Mouse (Mus musculus) embryonic stem cell, embryonic (primary cell): Measurements from ENCODE around the gene Fubp1.

Experiments used
- CTCF ChIA-PET, 4 experiments: fragments of 300-600 bp in 2 of 4; fragments of 350-600 bp in 2 of 4; sonication (Branson Sonifier 250); formaldehyde crosslinking; loops; one replicate each; lab custom pipeline; 2022; ENCODE audit warnings: inconsistent platforms in 2 of 4; lab: Charles Lee
- POLR2A ChIA-PET, 4 experiments: fragments of 300-600 bp in 2 of 4; fragments of 350-600 bp in 2 of 4; sonication (Branson Sonifier 250); formaldehyde crosslinking; loops; one replicate each; lab custom pipeline; 2022; ENCODE audit warnings: antibody characterized with exemption in 4 of 4, inconsistent platforms in 1 of 4; lab: Charles Lee

The Fubp1 gene

GRCm38 (mm10) chr3:152272974-152273685, 62.9 kb downstream of the Fubp1 start:
- CTCF ChIA-PET = no interaction called here

GRCm38 (mm10) chr3:152275008-152275407, 64.8 kb downstream of the Fubp1 start:
- CTCF ChIA-PET = no interaction called here
- POLR2A ChIA-PET = interaction anchor here in 2 of 4 experiments (0.6 to 1.2 kb wide), 2 partner anchors 13 to 59 kb away, joined by 3 to 4 read pairs; no protein-coding TSS in a partner anchor

More at GRCm38 (mm10) chr3:152272974-152273685, 62.9 kb downstream of the Fubp1 start:
- POLR2A ChIA-PET = interaction anchor here in 1 of 4 experiments (1.0 kb wide), 2 partner anchors 9 to 133 kb away, joined by 3 read pairs; no protein-coding TSS in a partner anchor

GRCm38 (mm10) chr3:152276935-152277334, 66.7 kb downstream of the Fubp1 start:
- ChIA-PET POLR2A (interaction anchor here in 1 of 4 experiments (0.6 to 2.1 kb wide), 3 partner anchors 8 to 22 kb away, joined by 3 to 5 read pairs (median 5); no protein-coding TSS in a partner anchor), CTCF (no interaction called here)

- ChIA-PET CTCF (interaction anchor here in 1 of 4 experiments (0.7 kb wide), 1 partner anchor 177 kb away, joined by 3 read pairs; no protein-coding TSS in a partner anchor), POLR2A (interaction anchor here in 1 of 4 experiments (0.6 to 2.1 kb wide), 5 partner anchors 9 to 486 kb away, joined by 3 to 5 read pairs (median 4); no protein-coding TSS in a partner anchor)
These were observed 67.7 kb downstream of the Fubp1 start for GRCm38 (mm10) chr3:152277912-152278311.

GRCm38 (mm10) chr3:152278431-152278830, 68.2 kb downstream of the Fubp1 start:
- ChIA-PET POLR2A (interaction anchor here in 1 of 4 experiments (0.6 to 2.1 kb wide), 4 partner anchors 10 to 86 kb away, joined by 3 to 5 read pairs (median 4); partner anchors contain the start of gene Nexn), CTCF (no interaction called here)

GRCm38 (mm10) chr3:152282126-152282525, 71.9 kb downstream of the Fubp1 start:
- ChIA-PET POLR2A (interaction anchor here in 1 of 4 experiments (0.8 to 2.2 kb wide), 9 partner anchors 8 to 57 kb away, joined by 3 to 7 read pairs (median 3); no protein-coding TSS in a partner anchor), CTCF (interaction anchor here in 3 of 4 experiments (0.5 to 1.2 kb wide), 3 partner anchors 13 to 170 kb away, joined by 3 to 4 read pairs (median 3); no protein-coding TSS in a partner anchor)

GRCm38 (mm10) chr3:152284306-152284705, 74.1 kb downstream of the Fubp1 start:
- CTCF ChIA-PET = no interaction called here
- POLR2A ChIA-PET = no interaction called here

GRCm38 (mm10) chr3:152284759-152285158, 74.5 kb downstream of the Fubp1 start:
- POLR2A ChIA-PET = no interaction called here

More at GRCm38 (mm10) chr3:152284759-152285158, 74.5 kb downstream of the Fubp1 start:
- CTCF ChIA-PET = no interaction called here
